Mouse (Mus musculus): ENCODE data around the gene Lrrc9. TPM values are rescaled to one million over a fixed set of nuclear protein-coding genes. Genes with fewer than 3 reads are reported as not detected.

Gene Lrrc9
- polyA plus RNA-seq, 2 experiments: 0.09 TPM; not detected in 1

- H3K9me3 ChIP-seq (ENCODE audit: control insufficient read depth, low read length): no peaks in the 10 kb centered on the region
- no peak overlapping the region for H3K4me3 ChIP-seq (ENCODE audit: insufficient read depth in 1 of 2, low read depth in 2 of 2, low read length in 2 of 2)
- WGBS (ENCODE audit: insufficient replicate concordance): 61% methylated on average over 4 of the region's 4 CpGs
- no peaks in the 10 kb centered on the region for H3K4me1 ChIP-seq (replicated peaks; ENCODE audit: control insufficient read depth in 2 of 2, insufficient read depth in 2 of 2, low read length in 1 of 2)
- no peak overlapping the region for H3K9ac ChIP-seq (replicated peaks)
- H3K27me3 ChIP-seq (ENCODE audit: control insufficient read depth, insufficient read depth, low read length): no peaks in the 10 kb centered on the region
- H3K27ac ChIP-seq: no peak overlapping the region
- no peak overlapping the region for H3K4me2 ChIP-seq (ENCODE audit: low read depth)
- DNase-seq (ENCODE audit: low read depth in 3 of 3, low spot score in 3 of 3) (no peak), ATAC-seq (ENCODE audit: insufficient read depth) (no peak)
- TF ChIP-seq CTCF (IDR thresholded peaks at IDR 0.05; ENCODE audit: low read depth) (no peak), EP300 (IDR thresholded peaks at IDR 0.05; ENCODE audit: low read depth) (no peak)
- no peaks in the 10 kb centered on the region for H3K36me3 ChIP-seq (replicated peaks; ENCODE audit: control insufficient read depth, insufficient read depth, low read depth)
Observed at GRCm38 (mm10) chr12:72432209-72432608, 9.5 kb upstream of the Lrrc9 start.

- Histone ChIP-seq H3K9ac (replicated peaks) (no peak overlapping the region), H3K4me1 (replicated peaks; ENCODE audit: control insufficient read depth in 2 of 2, insufficient read depth in 2 of 2, low read length in 1 of 2) (no peaks in the 10 kb centered on the region), H3K9me3 (ENCODE audit: control insufficient read depth, low read length) (no peaks in the 10 kb centered on the region), H3K4me2 (ENCODE audit: low read depth) (no peak overlapping the region), H3K27ac (no peak overlapping the region), H3K36me3 (replicated peaks; ENCODE audit: control insufficient read depth, insufficient read depth, low read depth) (no peaks in the 10 kb centered on the region), H3K4me3 (ENCODE audit: insufficient read depth in 1 of 2, low read depth in 2 of 2, low read length in 2 of 2) (no peak overlapping the region), H3K27me3 (ENCODE audit: control insufficient read depth, insufficient read depth, low read length) (no peaks in the 10 kb centered on the region)
- no peak for DNase-seq (ENCODE audit: low read depth in 3 of 3, low spot score in 3 of 3)
- no peak for ATAC-seq (ENCODE audit: insufficient read depth)
- TF ChIP-seq CTCF (IDR thresholded peaks at IDR 0.05; ENCODE audit: low read depth) (no peak), EP300 (IDR thresholded peaks at IDR 0.05; ENCODE audit: low read depth) (no peak)
- WGBS (ENCODE audit: insufficient replicate concordance): 46% methylated on average over 9 of the region's 9 CpGs
Observed at GRCm38 (mm10) chr12:72433241-72433865, 8.3 kb upstream of the Lrrc9 start.

- H3K27ac ChIP-seq: no peak overlapping the region
- H3K27me3 ChIP-seq (ENCODE audit: control insufficient read depth, insufficient read depth, low read length): no peaks in the 10 kb centered on the region
- DNase-seq (ENCODE audit: low read depth in 3 of 3, low spot score in 3 of 3) (no peak), ATAC-seq (ENCODE audit: insufficient read depth) (no peak)
- H3K9ac ChIP-seq (replicated peaks): no peak overlapping the region
- no peak overlapping the region for H3K4me2 ChIP-seq (ENCODE audit: low read depth)
- WGBS (ENCODE audit: insufficient replicate concordance): 62% methylated on average over 10 of the region's 10 CpGs
- no peak overlapping the region for H3K4me3 ChIP-seq (ENCODE audit: insufficient read depth in 1 of 2, low read depth in 2 of 2, low read length in 2 of 2)
- H3K4me1 ChIP-seq (replicated peaks; ENCODE audit: control insufficient read depth in 2 of 2, insufficient read depth in 2 of 2, low read length in 1 of 2): peaks cover 0 to 4% of the 10 kb centered on the region in 2 experiments; a peak in 1 of 4 replicates
- TF ChIP-seq EP300 (IDR thresholded peaks at IDR 0.05; ENCODE audit: low read depth) (no peak), CTCF (IDR thresholded peaks at IDR 0.05; ENCODE audit: low read depth) (no peak)
- H3K36me3 ChIP-seq (replicated peaks; ENCODE audit: control insufficient read depth, insufficient read depth, low read depth): no peaks in the 10 kb centered on the region
- H3K9me3 ChIP-seq (ENCODE audit: control insufficient read depth, low read length): no peaks in the 10 kb centered on the region
Observed at GRCm38 (mm10) chr12:72437676-72438341, 3.9 kb upstream of the Lrrc9 start.

- H3K4me2 ChIP-seq (ENCODE audit: low read depth): no peak overlapping the region
- no peaks in the 10 kb centered on the region for H3K9me3 ChIP-seq (ENCODE audit: control insufficient read depth, low read length)
- H3K27ac ChIP-seq: no peak overlapping the region
- H3K27me3 ChIP-seq (ENCODE audit: control insufficient read depth, insufficient read depth, low read length): no peaks in the 10 kb centered on the region
- WGBS (ENCODE audit: insufficient replicate concordance): 60% methylated on average over 6 of the region's 6 CpGs
- DNase-seq (ENCODE audit: low read depth in 3 of 3, low spot score in 3 of 3) (no peak), ATAC-seq (ENCODE audit: insufficient read depth) (no peak)
- H3K4me1 ChIP-seq (replicated peaks; ENCODE audit: control insufficient read depth in 2 of 2, insufficient read depth in 2 of 2, low read length in 1 of 2): peaks cover 0 to 4% of the 10 kb centered on the region in 2 experiments; a peak in 1 of 4 replicates
- no peak overlapping the region for H3K9ac ChIP-seq (replicated peaks)
- no peaks in the 10 kb centered on the region for H3K36me3 ChIP-seq (replicated peaks; ENCODE audit: control insufficient read depth, insufficient read depth, low read depth)
- TF ChIP-seq CTCF (IDR thresholded peaks at IDR 0.05; ENCODE audit: low read depth): no peak
- no peak for TF ChIP-seq EP300 (IDR thresholded peaks at IDR 0.05; ENCODE audit: low read depth)
- H3K4me3 ChIP-seq (ENCODE audit: insufficient read depth in 1 of 2, low read depth in 2 of 2, low read length in 2 of 2): no peak overlapping the region
Observed at GRCm38 (mm10) chr12:72438961-72439480, 2.6 kb upstream of the Lrrc9 start.

- no peaks in the 10 kb centered on the region for H3K4me1 ChIP-seq (replicated peaks; ENCODE audit: control insufficient read depth in 2 of 2, insufficient read depth in 2 of 2, low read length in 1 of 2)
- no peak for ATAC-seq (ENCODE audit: insufficient read depth)
- no peak overlapping the region for H3K4me2 ChIP-seq (ENCODE audit: low read depth)
- 67% methylated on average over 17 of the region's 17 CpGs for WGBS (ENCODE audit: insufficient replicate concordance)
- no peak overlapping the region for H3K9ac ChIP-seq (replicated peaks)
- H3K4me3 ChIP-seq (ENCODE audit: insufficient read depth in 1 of 2, low read depth in 2 of 2, low read length in 2 of 2): no peak overlapping the region
- no peak for DNase-seq (ENCODE audit: low read depth in 3 of 3, low spot score in 3 of 3)
- H3K9me3 ChIP-seq (ENCODE audit: control insufficient read depth, low read length): no peaks in the 10 kb centered on the region
- H3K27me3 ChIP-seq (ENCODE audit: control insufficient read depth, insufficient read depth, low read length): no peaks in the 10 kb centered on the region
- no peaks in the 10 kb centered on the region for H3K36me3 ChIP-seq (replicated peaks; ENCODE audit: control insufficient read depth, insufficient read depth, low read depth)
- no peak for TF ChIP-seq EP300 (IDR thresholded peaks at IDR 0.05; ENCODE audit: low read depth)
- TF ChIP-seq CTCF (IDR thresholded peaks at IDR 0.05; ENCODE audit: low read depth): no peak
- no peak overlapping the region for H3K27ac ChIP-seq
Observed at GRCm38 (mm10) chr12:72453941-72454340, 12.3 kb downstream of the Lrrc9 start.
